Comparison of ENCODE assay signal across 7 mouse cellular contexts in genomic region chr11:111536040-111536836, GRCm38 (mm10).
A peak's percentile ranks its signal among the peaks of the same experiment; 100 is the strongest.
DNase-seq lines count a peak whose midpoint lies in the region; ATAC-seq and TF ChIP-seq lines count a peak whose summit lies in the region.

No protein-coding gene starts in this region.

- no peaks in the 10 kb centered on the region for H3K4me1 ChIP-seq in thymus, adult 2 months (replicated peaks; ENCODE audit: control insufficient read depth, insufficient read depth, low read length)
- no peaks in the 10 kb centered on the region for H3K4me1 ChIP-seq in liver, embryonic 13.5 days (replicated peaks)

- H3K36me3 ChIP-seq in thymus, adult 2 months (ENCODE audit: control insufficient read depth, insufficient read depth, low read length), result no peaks in the 10 kb centered on the region
- H3K36me3 ChIP-seq in liver, embryonic 13.5 days, result no peaks in the 10 kb centered on the region

- no peak for TF ChIP-seq POLR2A in thymus, adult 2 months (IDR thresholded peaks at IDR 0.05; ENCODE audit: control insufficient read depth, extremely low read depth, insufficient read depth, low read length, poor library complexity)

- 57% methylated on average over 17 of the region's 17 CpGs for WGBS in thymus, adult 2 months
- WGBS in liver, embryonic 13.5 days (ENCODE audit: insufficient replicate concordance), result 48% methylated on average over 17 of the region's 17 CpGs

- H3K9ac ChIP-seq in liver, embryonic 13.5 days, result no peak overlapping the region

- H3K27ac ChIP-seq in thymus, adult 2 months (ENCODE audit: control insufficient read depth, insufficient read depth, low read length), result no peak overlapping the region
- H3K27ac ChIP-seq in liver, embryonic 13.5 days, result no peak overlapping the region

- no peak overlapping the region for H3K4me2 ChIP-seq in liver, embryonic 13.5 days

- peak; percentile 50 to 66; a peak in 2 of 4 replicates for ATAC-seq in hematopoietic stem cell, adult 5-6 weeks (replicated peaks in 1 of 2; ENCODE audit: insufficient read depth in 1 of 2, low FRiP score in 2 of 2, low TSS enrichment in 1 of 2, low read depth in 1 of 2, poor library complexity in 2 of 2, severe bottlenecking in 2 of 2)
- no peak for ATAC-seq in liver, embryonic 13.5 days (ENCODE audit: low read depth)

- no peak overlapping the region for H3K4me3 ChIP-seq in thymus, adult 2 months (ENCODE audit: control insufficient read depth, insufficient read depth, low read length)
- no peak overlapping the region for H3K4me3 ChIP-seq in liver, embryonic 13.5 days (replicated peaks)

- no peaks in the 10 kb centered on the region for H3K27me3 ChIP-seq in thymus, adult 2 months (ENCODE audit: control insufficient read depth, insufficient read depth, low read length)
- H3K27me3 ChIP-seq in liver, embryonic 13.5 days, result no peaks in the 10 kb centered on the region

- peak; percentile 7 for DNase-seq in thymus, adult 2 months
- no peak for DNase-seq in thymus, postnatal 36 days
- peak; percentile 30 to 47 for DNase-seq in adrenal gland, adult 18-20 months (ENCODE audit: low spot score in 2 of 2)
- DNase-seq in embryo, embryonic 9.5 days (ENCODE audit: extremely low spot score), result peak; percentile 72
- peak; percentile 3 for DNase-seq in liver, embryonic 13.5 days
- DNase-seq in retina, embryonic 14.5 days (ENCODE audit: low spot score), result peak; percentile 87

- no peaks in the 10 kb centered on the region for H3K9me3 ChIP-seq in liver, embryonic 13.5 days (replicated peaks)

- no peak for TF ChIP-seq CTCF in thymus, adult 2 months (IDR thresholded peaks at IDR 0.05; ENCODE audit: borderline replicate concordance, control insufficient read depth, extremely low read depth, insufficient read depth, low read length, poor library complexity)

Comparison
In these comparisons a context has a peak if more than half of its experiments do, and no peak if none do; other contexts are left out.
1. DNase-seq: peak in thymus, adult 2 months (single experiment), adrenal gland, adult 18-20 months (2 of 2), embryo, embryonic 9.5 days (single experiment), liver, embryonic 13.5 days (single experiment) and retina, embryonic 14.5 days (single experiment); none in thymus, postnatal 36 days (0 of 2).